Mouse (Mus musculus): ENCODE data around the gene Pcif1. TPM values are rescaled to one million over a fixed set of nuclear protein-coding genes. Genes with fewer than 3 reads are reported as not detected.

Pcif1 gene
- total RNA-seq, 4 experiments from 2014 or later, result 24.1 to 31.0 (median 27.2) TPM

DNA sequence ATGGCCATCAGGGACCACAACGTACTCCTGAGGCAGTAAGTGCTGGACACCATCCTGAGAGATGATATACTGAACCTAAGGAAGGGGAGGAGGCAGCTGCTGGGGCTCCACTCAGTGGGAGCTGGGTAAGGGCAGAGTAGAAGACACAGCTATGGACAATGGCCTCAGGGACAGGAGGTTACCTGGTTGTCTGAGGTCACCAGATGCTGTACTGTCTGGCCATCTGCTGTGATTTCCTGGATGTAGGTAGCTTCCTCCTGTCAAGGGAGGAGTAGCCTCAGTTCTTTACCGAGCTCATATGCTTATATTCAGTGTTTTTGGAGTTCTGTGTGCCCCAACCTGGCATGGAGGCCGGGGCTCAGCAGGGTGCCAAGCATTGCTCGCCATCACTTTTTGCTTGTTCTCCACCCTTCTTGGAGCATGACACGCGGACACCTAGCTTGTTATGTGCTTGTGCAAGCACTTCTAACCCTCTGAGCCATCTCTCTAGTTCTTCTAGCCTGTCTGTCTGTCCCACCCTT, 13.7 kb downstream of the Pcif1 start:
- no peak for DNase-seq (ENCODE audit: low spot score in 2 of 2)

DNA sequence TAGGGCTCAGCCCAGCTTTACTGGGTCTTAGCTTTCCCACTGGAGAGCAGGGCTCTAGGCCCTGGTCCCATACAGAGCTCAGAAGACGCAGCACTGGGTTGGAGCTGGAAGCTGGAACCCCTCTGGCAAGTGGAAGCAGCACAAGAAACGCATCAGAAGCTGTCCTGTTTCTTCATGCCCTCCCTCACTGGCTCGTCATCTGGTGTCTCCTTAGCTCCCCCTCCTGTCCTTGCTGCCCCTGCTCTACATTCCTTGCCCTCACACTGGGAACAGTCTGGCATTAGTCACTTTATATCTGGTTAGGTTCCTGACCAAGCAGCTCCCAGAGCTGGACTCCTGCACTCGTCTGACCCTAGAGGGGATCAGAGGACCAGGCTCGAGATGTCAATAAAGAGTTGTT, 14.9 kb downstream of the Pcif1 start:
- no peak for DNase-seq (ENCODE audit: low spot score in 2 of 2)

DNA sequence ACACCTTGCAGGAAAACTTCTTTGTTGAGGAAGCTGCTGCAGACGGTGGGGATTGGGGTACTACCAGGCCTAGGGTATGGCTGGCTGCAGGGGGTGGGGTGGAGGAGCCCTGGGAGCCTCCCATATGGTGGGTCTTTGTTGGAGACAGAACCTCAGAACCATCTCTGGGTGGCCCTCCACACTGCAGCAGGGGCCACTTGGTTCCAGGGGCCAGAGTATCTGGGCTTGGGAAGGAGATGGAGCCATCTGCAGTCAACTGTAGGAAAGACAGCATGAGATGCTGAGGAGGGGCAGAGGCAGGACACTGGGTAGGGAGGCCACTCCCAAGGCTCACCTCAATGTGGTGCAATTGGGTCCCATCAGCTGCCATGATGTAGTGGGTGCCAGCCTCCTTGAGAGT, 15.5 kb downstream of the Pcif1 start:
- no peak for DNase-seq (ENCODE audit: low spot score in 2 of 2)

DNA sequence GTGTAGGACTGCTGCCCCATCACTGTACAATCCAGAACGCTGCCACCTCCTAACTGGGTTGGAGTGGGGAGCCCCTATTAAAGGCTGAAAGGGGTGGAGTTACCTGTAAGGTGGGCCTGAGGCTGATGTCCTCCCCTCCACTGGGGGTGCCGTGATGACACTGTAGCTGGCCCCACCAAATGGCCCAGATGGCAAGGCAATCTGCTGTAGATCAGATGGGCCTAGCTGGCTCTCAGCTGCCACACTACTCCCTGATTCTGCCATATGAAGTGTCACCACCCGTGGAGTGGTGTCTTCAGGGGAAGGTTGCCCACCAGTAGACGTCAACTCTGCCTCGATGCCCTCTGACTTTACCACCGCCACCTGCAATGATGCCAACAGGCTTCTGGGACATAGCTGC, 16.8 kb downstream of the Pcif1 start:
- no peak for DNase-seq (ENCODE audit: low spot score in 2 of 2)

DNA sequence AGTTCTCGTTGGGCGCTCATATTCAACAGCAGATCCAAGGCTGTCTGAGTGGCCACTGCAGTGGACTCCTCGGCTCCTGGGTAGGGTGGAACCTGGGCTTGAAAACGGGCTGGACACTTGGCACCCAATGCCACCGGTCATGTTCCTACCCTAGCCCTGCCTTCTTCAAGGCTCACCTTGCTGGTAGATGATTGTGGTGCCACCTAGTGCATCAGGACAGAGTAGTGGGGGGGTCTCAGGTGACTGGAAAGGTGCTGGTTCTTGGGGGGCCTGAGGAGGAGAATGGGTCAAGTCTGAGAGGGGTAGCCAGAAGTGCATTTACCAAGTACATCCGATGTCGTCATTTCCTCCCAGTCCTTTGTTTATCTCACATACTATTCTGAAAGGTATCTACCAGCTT, 18.9 kb downstream of the Pcif1 start:
- no peak for DNase-seq (ENCODE audit: low spot score in 2 of 2)

DNA sequence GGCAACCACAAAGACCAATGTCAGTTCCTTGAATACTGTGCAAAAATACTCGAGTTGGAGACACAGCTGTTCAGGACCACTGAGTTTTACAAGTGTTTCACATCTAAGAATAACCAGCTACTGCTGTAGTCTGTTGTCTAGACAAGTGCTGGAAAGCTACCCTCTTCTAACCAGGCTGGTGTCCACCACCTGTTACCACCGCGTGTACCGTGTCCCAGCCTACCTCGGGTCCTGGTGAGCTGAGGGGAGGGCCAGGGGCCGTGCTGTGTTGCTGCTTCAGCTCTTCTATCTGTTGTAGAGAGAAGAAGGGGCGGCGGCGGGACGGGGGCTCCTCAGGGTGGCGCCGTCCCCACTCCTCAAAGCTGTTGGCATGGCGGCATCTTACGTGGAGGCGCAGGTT, 19.9 kb downstream of the Pcif1 start:
- DNase-seq (ENCODE audit: low spot score in 2 of 2), result no peak

DNA sequence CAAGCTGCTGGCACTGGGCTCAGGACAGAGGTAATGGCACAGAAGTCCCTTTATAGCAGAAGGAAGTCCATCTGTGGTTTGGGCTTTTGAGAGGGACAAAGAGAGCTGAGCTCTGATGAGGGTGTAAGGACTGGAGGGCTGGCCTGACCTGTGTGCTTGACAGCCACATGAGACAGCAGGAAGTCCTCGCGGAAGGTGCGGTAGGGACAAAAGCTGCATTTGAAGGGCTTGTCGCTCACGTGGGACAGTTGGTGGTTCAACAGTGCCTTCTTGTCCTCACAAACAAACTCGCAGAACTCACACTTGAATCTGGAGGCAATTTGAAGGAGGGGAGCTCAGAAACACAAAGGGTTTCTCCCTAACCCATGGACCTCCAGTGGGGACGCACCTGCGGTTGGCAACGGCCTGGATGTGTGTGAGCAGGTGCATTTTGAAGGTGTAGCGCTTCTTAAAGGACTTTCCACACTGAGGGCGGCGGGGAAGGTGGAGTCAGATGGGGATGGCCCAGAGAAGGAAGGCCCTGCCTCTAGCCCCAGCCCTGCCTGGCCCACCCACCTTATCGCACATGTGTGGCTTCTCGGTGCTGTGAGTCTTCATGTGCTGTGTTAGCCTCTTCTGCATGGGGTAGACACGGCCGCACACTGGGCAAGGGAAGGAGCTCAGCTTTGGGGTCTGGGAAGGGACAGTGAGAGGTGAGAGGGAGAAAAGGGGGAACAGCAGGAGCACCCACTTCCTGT, 20.8 kb downstream of the Pcif1 start:
- DNase-seq (ENCODE audit: low spot score in 2 of 2), result no peak

DNA sequence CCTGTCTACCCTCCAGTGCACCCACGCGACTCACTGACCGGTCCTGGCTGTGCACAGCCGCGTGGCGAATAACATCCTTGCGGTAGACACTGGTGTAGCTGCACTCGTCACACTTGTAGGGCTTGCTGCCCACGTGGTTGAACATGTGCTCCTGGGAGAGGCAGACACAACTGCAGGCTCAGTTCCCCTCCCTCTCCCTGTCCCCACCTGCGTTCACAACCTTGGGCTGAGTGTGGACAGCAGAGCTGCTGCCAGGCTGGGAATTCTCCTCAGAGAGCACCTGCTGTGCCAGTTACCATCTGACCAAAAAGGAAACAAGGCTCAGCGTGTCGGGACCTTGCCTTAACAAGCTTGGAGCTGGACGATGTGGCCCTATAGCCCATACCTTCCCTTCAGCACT, 22.3 kb downstream of the Pcif1 start:
- peak in 1 of 2 experiments; percentile 42 for DNase-seq (ENCODE audit: low spot score in 2 of 2)

DNA sequence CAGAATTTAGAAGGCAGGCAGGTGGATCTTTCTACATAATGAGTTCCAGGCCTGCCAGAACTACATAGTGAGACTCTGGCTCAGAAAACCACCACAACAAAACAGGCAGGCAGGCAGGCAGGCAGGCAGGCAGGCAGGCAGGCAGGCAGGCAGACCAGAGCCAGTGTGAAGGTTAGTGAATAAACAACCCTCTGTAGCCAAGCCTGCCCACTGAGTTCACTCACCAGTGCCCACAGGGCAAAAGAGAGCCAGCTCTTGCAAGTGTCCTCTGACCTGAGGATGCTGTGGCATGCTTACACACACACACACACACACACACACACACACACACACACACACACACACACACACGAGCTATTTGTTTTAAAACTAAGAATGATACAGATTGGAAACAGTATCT, 24.4 kb downstream of the Pcif1 start:
- DNase-seq (ENCODE audit: low spot score in 2 of 2), result no peak

DNA sequence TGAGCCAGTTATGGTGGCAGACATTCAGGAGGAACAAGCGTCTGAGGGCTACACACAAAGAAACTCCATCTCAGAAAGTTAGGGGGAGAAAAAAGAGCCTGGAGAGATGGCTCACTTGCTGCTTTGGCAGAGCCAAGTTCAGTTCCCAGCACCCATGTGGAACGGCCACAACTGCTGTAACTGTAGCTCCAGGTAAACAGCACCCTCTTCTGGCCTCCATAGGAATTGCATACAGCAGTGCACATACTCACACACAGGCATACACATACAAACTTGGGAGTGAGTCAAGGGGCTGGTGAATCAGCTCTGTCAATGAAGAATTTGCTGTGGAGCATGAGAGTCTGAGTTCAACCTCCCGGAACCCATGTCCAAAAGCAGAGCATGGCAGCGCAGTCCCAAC, 27.0 kb downstream of the Pcif1 start:
- no peak for DNase-seq (ENCODE audit: low spot score in 2 of 2)

DNA sequence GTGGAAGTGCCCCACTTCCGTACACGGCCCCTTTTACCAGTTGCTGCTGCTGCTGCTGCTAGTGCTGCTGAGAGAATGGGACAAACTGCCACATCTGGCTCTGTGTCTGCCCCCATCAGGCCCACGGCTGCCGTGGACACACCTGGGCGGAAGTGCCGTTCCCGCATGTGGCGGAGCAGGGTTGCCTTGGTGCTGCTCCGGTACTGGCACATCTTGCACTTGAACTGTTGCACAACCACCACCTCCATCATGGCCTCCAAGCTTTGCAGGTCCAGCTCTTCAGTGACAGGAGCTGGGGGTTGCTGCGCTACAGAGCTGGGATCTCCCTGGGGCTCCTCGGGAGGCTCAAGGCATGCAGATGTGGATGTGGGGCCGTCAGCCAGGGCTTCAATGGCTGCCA, 28.4 kb downstream of the Pcif1 start:
- DNase-seq (ENCODE audit: low spot score in 2 of 2), result no peak

DNA sequence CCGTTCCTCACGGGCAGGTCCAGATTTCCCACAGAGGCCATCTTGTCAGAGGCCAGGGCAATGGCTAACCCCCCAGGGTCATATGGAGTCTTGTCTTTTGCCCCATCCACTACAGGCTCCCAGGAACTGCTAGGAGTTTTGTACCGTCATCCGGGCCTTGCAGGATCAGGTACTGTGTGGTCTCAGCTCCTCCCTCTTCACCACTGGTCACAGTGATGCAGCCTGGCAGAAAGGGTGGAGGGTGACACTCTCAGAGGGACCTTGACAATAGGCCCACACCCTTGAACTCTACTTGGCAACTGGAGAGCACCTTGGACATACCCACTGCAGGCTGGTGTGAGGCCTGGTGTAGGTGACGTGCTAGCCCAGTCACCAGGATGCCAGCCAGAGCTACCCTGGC, 28.9 kb downstream of the Pcif1 start:
- DNase-seq (ENCODE audit: low spot score in 2 of 2), result no peak

DNA sequence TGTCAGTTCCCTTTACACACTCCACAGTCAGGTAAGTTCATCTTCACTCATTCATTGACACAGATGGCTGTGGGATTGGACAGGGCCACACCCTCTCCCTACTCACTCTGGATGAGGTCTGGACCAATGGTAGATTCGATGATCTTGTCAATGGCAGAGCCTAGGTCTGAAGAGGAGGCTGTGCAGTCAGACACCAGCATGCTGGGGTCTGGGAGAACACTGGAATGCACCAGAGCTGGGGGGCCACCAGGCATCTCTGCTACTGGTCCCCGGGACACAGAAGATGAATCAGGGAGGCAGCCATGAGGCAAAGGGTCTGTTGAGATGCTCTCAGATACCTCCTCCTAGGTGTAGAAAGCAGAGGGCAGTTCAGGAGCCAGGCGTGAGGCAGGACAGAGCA, 30.0 kb downstream of the Pcif1 start:
- no peak for DNase-seq (ENCODE audit: low spot score in 2 of 2)

DNA sequence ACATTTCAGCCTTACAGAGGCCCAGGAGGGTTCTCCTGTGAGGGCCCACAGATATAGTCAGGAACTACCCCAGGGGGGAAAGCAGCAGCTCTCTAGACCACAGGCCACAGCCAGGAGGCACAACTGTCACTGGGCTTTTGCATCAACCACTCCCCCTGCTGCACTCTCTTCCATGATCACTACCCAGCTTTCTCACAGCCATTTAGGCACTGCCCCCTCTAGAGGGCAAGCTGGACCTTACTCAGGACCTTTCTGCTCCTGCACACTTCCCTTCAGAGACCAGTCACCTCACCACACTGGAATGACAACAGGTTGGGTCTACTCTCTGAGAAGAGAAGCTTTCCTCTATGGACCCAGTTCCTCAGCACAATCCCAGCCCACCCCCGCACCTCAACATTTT, 30.4 kb downstream of the Pcif1 start:
- no peak for DNase-seq (ENCODE audit: low spot score in 2 of 2)

DNA sequence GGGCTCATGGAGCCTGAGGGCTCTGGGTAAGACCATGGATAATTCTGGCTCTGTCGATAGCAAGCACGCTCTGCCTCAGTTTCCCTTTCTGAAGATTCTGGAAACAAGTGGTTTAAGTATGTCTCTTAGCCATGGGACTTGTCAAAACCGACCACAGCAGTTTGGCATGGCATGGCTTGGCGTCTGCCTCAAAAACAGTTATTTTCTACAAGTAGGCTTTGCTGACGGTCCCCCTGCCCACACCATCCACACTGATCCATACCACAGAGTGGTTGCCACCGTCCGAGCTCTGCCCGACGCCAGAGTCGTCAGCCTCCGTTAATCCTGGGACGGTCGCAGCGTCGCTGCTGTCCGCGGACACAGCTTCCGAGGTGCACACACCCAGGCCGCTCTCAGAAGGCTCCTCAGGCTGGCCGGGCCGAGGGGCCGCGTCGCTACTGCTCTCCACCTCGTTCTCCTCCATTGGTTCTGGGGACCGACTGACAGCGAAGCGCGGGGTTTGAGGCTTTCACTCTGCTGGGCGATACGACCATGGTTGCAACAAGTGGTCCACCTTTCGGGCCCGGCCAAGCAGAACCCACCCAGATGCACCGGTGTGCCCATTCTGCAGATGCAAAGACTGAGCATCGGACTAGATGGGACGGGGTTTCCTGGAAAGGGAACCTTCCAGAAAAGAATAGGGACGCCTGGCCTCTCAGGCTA, 31.4 kb downstream of the Pcif1 start:
- DNase-seq (ENCODE audit: low spot score in 2 of 2), result no peak

DNA sequence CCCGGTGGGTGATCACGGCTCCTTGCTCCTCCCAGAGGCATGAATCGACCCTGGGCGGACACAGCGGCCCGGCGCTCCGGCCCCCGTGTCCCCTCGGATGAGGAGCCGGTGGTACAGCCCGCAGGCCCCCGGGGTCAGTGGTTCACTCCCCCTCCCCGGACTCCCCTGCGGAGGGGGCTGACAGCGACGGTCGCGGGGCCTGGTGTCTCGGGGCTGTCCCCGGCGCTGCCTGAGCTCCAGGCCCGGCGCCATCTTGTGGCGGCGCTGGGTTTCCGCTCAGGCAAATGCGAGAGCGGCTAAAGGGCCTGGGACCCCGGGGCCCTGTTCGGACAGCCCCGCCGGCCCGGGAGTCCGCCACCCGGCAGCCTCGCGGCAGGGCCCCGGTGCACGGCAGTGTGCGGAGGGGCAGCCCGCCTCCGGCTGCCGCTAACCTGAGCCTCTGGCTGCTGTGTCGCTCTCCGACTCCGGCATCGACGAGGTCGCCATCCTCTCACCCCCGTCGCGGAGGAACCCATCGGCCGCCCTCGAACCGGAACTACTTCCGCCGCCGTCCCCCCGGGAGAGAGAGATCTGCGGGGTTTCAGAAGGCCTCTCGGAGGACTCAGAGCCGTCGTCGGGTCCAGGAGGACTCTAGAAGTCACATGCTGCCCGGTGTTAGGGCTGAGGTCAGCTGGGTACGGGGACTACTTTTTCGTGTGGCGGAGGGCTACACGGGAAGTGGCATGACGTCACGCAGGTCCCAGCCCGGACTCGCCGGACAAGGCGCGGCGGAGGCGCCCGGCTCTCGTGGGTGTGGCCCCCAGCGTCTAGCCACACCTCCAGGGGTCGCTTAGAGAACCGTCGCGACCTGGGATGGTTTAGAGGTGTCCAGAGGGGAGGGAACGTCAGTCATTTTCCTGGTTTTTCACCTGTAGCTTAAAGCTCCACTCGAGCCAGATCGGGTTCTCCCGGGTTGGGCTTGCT, 32.3 kb downstream of the Pcif1 start, which contains the start of gene Zfp335:
TSS of gene Zfp335 (minus strand) at position 672 of the 963 bp plus-strand sequence.
- DNase-seq (ENCODE audit: low spot score in 2 of 2), result peak; percentile 90 to 91

DNA sequence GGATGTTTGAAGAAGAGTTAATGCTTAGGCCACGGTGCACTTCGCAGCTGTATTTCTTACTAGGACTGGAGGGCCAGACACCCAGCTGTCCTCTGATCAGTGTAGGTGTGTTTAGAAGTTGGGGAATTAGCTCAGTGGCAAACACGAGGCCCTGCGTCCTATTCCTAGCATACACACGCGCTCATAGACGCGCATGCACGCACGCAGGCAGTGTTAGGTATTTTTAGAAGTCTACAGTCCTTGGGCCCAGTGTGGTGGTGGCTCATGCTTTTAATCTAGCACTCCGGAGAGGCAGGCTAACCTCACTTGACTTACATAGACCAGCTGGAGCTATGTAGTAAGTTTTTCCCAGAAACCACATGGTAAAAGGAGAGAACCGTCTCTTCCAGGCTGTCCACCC, 33.0 kb downstream of the Pcif1 start:
- DNase-seq (ENCODE audit: low spot score in 2 of 2), result peak; percentile 68 to 80

DNA sequence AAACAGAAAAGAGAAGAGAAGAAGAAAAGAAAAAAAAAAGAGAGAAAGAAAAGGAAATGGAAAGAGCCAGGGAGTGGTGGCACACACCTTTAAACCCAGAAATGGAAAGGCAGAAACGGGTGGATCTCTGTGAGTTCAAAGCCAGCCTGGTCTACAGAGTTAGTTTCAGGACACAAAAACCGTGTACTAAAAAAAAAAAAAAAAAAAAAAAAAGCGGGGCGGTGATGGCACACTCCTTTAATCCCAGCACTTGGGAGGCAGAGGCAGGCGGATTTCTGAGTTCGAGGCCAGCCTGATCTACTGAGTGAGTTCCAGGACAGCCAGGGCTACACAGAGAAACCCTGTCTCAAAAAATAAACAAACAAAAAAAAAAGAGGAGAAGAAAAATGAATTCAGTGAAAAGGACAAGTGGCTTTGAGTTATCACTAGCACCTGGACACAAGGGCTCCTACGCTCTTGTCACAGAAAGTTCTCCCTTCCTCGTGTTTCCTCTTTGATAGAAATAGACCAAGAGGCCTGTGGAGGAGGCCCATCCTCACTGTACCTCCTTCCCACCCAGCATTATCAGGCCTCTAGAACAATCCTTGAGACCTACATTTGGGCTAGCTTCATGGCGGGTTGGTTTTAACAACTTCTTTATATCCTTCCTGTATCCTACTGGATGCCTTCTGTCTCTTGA, 33.8 kb downstream of the Pcif1 start:
- no peak for DNase-seq (ENCODE audit: low spot score in 2 of 2)

DNA sequence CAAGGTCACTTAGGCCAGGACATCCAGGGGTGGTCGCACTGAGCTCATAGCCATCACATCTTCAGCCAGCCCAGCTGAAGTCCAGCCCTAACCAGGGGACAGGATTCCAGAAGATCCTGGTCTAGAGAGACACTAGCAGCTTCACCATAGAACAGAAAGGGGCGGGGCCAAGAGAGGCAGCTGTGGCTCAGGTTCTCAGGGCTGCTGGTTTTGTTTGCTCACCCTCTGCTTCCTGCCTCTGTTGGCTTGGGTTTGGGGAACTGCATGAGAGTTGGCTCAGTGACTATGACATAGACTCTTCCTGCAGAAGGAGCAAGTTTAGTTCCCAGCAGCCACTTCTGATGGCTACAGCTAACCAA, 34.3 kb downstream of the Pcif1 start:
- DNase-seq (ENCODE audit: low spot score in 2 of 2), result no peak

DNA sequence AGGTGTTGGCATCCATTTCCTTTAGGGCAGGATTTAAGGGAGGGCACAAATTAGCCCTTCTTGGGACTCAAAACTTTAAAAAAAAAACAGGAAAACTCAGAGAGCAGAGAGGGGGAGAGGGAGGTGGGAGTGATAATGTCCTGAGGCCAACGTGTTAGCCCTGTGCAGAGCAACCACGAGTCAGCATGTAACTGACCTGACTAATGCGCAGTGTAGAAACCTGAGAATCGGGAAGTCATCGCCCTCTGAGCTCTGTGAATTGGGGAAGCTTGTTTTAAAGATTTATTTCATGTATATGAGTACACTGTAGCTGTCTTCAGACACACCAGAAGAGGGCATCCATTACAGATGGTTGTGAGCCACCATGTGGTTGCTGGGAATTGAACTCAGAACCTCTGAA, 37.7 kb downstream of the Pcif1 start:
- DNase-seq (ENCODE audit: low spot score in 2 of 2), result no peak

DNA sequence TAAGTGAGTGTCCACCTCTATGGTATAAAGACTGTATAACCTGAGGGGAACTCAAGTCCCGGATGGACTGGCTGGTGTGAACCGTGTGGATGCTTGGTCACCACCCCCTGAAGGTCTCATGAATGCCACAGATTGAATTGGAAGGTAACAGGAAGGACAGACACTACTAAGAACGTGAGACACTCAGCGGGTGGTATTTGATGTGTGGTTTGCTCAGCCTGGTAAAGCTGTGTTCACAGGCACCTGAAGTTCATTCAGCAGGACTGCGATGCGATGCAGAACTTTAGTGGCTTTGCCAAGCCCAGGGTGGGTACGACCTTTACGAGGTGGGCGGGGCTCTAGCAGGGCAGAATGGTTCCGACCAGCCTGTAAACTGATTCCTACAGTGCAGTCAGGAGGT, 38.3 kb downstream of the Pcif1 start:
- DNase-seq (ENCODE audit: low spot score in 2 of 2), result no peak

All from gastrocnemius, adult 8-10 months (tissue).